Mouse (Mus musculus): ENCODE results near the gene Mlph. TPM values are rescaled to one million over a fixed set of nuclear protein-coding genes. Genes with fewer than 3 reads are reported as not detected.

Gene Mlph
- total RNA-seq, 1 experiment: 0.36 TPM

DNA sequence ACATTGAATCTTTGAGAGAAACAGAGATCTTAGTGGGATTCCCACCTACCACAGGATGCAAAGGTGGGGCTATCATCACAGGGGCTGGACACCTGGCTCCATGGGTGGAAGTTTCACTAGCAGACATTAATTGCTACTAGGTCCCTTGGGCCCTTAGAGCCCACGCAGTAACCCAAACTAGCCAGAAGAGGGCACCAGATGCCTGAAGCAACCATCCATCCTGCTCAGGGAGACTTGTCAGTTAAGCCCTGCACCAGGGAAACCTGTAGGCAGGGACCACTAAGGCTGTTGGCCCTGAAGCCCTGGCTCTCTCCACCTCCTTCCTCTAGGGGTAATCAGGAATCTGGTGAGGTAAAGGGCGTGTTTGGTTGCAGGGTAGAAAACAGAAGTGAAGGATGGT lies 8.5 kb upstream of the Mlph start:
- Histone ChIP-seq H3K4me1 (ENCODE audit: control insufficient read depth in 2 of 2, insufficient read depth in 2 of 2, low read length in 2 of 2, poor library complexity in 1 of 2) (peaks cover 0 to 3% of the 10 kb centered on the region in 2 experiments; a peak in 1 of 4 replicates), H3K4me3 (ENCODE audit: insufficient read depth in 1 of 2, low read depth in 1 of 2, low read length in 2 of 2, poor library complexity in 1 of 2, severe bottlenecking in 1 of 2) (no peak overlapping the region), H3K9ac (ENCODE audit: insufficient read depth, low read depth, low read length, poor library complexity, severe bottlenecking) (no peak overlapping the region), H3K9me3 (ENCODE audit: control insufficient read depth, insufficient read depth, low read depth, low read length) (no peaks in the 10 kb centered on the region), H3K36me3 (ENCODE audit: control insufficient read depth, insufficient read depth, low read length, poor library complexity, severe bottlenecking) (no peaks in the 10 kb centered on the region), H3K27ac (ENCODE audit: insufficient read depth, low read depth, low read length, poor library complexity, severe bottlenecking) (no peak overlapping the region)
- TF ChIP-seq ZC3H11A (IDR thresholded peaks at IDR 0.05; ENCODE audit: borderline replicate concordance, low read depth, low read length): peak; percentile 68; the same call in 1 of the 2 replicates
- TF ChIP-seq HCFC1 (IDR thresholded peaks at IDR 0.05; ENCODE audit: borderline replicate concordance, insufficient read depth, low read length): no peak
- TF ChIP-seq MAFK (IDR thresholded peaks at IDR 0.05; ENCODE audit: insufficient read depth, low read depth, low read length): no peak
- no peak for TF ChIP-seq CHD2 (IDR thresholded peaks at IDR 0.05; ENCODE audit: low read depth, low read length)
- TF ChIP-seq ZNF384 (IDR thresholded peaks at IDR 0.05; ENCODE audit: low read depth, low read length): no peak
- peak; percentile 45 for DNase-seq (ENCODE audit: low read depth, low spot score)
- in situ Hi-C loops (cut with MboI; ENCODE audit: low sequenced_read_pairs in 2 of 2, unreplicated experiment in 2 of 2): no loop called here

DNA sequence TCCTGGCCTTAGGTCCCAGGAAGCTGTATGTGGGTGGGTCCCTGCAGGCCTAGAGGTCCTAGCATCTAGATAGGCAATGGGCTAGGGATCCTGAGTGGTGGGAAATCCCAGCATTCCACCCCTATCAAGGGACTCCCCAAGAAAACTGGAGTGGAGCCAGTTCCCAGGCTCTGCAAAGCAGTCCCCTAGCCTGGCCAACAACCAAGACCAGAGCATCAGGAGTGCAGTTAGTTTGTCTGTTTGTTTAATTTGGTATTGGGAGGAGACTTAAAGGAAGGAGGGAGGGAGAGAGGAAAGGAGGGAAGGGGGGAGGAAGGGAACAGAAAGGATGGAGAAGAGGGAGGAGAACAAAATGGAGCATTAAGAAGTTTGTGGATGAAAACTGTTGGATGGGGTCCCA lies 5.7 kb upstream of the Mlph start:
- in situ Hi-C loops (cut with MboI; ENCODE audit: low sequenced_read_pairs in 2 of 2, unreplicated experiment in 2 of 2): no loop called here
- H3K9me3 ChIP-seq (ENCODE audit: control insufficient read depth, insufficient read depth, low read depth, low read length): no peaks in the 10 kb centered on the region

DNA sequence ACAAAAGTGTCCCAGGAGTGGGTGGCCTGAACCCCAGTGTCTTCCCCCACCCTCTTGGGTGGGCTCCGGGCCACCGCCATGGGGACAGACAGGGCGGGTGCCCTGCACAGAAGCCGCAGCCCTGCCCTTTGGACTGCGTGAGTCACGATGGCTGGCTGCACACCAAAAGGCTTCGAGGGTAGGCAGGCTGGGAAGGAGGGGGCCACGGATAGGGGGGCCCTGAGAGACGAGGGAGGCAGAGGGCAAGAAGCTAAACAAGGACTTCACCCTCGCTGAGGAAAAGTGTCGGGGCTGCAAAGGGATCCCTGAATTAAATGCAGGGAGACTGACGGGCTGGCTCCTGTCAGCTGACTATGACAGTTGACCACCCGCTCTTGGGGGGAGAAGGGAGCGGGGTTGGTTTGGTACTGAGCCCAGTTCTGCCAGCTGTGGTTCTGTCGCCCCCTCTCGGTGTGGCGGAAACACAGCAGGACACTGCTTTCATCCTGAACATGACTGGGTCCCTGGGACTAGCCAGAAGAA lies 5.2 kb upstream of the Mlph start:
- Histone ChIP-seq H3K4me3 (ENCODE audit: insufficient read depth in 1 of 2, low read depth in 1 of 2, low read length in 2 of 2, poor library complexity in 1 of 2, severe bottlenecking in 1 of 2) (no peak overlapping the region), H3K27ac (ENCODE audit: insufficient read depth, low read depth, low read length, poor library complexity, severe bottlenecking) (no peak overlapping the region), H3K9ac (ENCODE audit: insufficient read depth, low read depth, low read length, poor library complexity, severe bottlenecking) (no peak overlapping the region), H3K4me1 (ENCODE audit: control insufficient read depth in 2 of 2, insufficient read depth in 2 of 2, low read length in 2 of 2, poor library complexity in 1 of 2) (no peaks in the 10 kb centered on the region), H3K36me3 (ENCODE audit: control insufficient read depth, insufficient read depth, low read length, poor library complexity, severe bottlenecking) (no peaks in the 10 kb centered on the region), H3K9me3 (ENCODE audit: control insufficient read depth, insufficient read depth, low read depth, low read length) (no peaks in the 10 kb centered on the region)
- DNase-seq (ENCODE audit: low read depth, low spot score): no peak
- TF ChIP-seq ZNF384 (IDR thresholded peaks at IDR 0.05; ENCODE audit: low read depth, low read length) (no peak), CHD2 (IDR thresholded peaks at IDR 0.05; ENCODE audit: low read depth, low read length) (no peak), HCFC1 (IDR thresholded peaks at IDR 0.05; ENCODE audit: borderline replicate concordance, insufficient read depth, low read length) (no peak), MAFK (IDR thresholded peaks at IDR 0.05; ENCODE audit: insufficient read depth, low read depth, low read length) (no peak), ZC3H11A (IDR thresholded peaks at IDR 0.05; ENCODE audit: borderline replicate concordance, low read depth, low read length) (no peak)
- in situ Hi-C loops (cut with MboI; ENCODE audit: low sequenced_read_pairs in 2 of 2, unreplicated experiment in 2 of 2): no loop called here

More for the DNA sequence above, 5.7 kb upstream of the Mlph start:
- Histone ChIP-seq H3K27ac (ENCODE audit: insufficient read depth, low read depth, low read length, poor library complexity, severe bottlenecking) (no peak overlapping the region), H3K36me3 (ENCODE audit: control insufficient read depth, insufficient read depth, low read length, poor library complexity, severe bottlenecking) (no peaks in the 10 kb centered on the region), H3K4me1 (ENCODE audit: control insufficient read depth in 2 of 2, insufficient read depth in 2 of 2, low read length in 2 of 2, poor library complexity in 1 of 2) (no peaks in the 10 kb centered on the region), H3K4me3 (ENCODE audit: insufficient read depth in 1 of 2, low read depth in 1 of 2, low read length in 2 of 2, poor library complexity in 1 of 2, severe bottlenecking in 1 of 2) (no peak overlapping the region), H3K9ac (ENCODE audit: insufficient read depth, low read depth, low read length, poor library complexity, severe bottlenecking) (no peak overlapping the region)
- no peak for DNase-seq (ENCODE audit: low read depth, low spot score)
- TF ChIP-seq ZC3H11A (IDR thresholded peaks at IDR 0.05; ENCODE audit: borderline replicate concordance, low read depth, low read length) (no peak), CHD2 (IDR thresholded peaks at IDR 0.05; ENCODE audit: low read depth, low read length) (no peak), HCFC1 (IDR thresholded peaks at IDR 0.05; ENCODE audit: borderline replicate concordance, insufficient read depth, low read length) (no peak)

DNA sequence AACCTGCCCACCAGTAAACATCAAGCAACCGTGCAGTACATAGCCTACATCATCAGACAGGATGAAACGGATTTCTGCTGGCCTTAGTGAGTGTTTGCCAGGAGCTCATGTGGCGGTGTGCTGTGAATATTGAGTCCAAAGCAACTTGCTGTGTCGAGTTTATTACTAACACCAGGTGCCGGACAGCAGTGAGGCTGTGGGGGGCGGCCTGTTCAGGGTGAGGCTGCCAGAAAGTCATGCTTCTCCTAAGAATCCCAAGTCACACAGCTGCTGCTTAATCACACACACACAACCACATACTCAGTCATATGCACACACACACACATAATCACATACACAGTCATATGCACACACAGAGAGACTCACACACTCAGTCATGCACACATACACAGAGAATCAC lies 1.7 kb upstream of the Mlph start:
- H3K36me3 ChIP-seq (ENCODE audit: control insufficient read depth, insufficient read depth, low read length, poor library complexity, severe bottlenecking): no peaks in the 10 kb centered on the region
- H3K9me3 ChIP-seq (ENCODE audit: control insufficient read depth, insufficient read depth, low read depth, low read length): no peaks in the 10 kb centered on the region
- TF ChIP-seq ZNF384 (IDR thresholded peaks at IDR 0.05; ENCODE audit: low read depth, low read length): no peak
- no peak for TF ChIP-seq ZC3H11A (IDR thresholded peaks at IDR 0.05; ENCODE audit: borderline replicate concordance, low read depth, low read length)
- TF ChIP-seq MAFK (IDR thresholded peaks at IDR 0.05; ENCODE audit: insufficient read depth, low read depth, low read length): no peak
- TF ChIP-seq HCFC1 (IDR thresholded peaks at IDR 0.05; ENCODE audit: borderline replicate concordance, insufficient read depth, low read length): no peak
- TF ChIP-seq CHD2 (IDR thresholded peaks at IDR 0.05; ENCODE audit: low read depth, low read length): no peak
- H3K27ac ChIP-seq (ENCODE audit: insufficient read depth, low read depth, low read length, poor library complexity, severe bottlenecking): no peak overlapping the region
- DNase-seq (ENCODE audit: low read depth, low spot score): no peak
- in situ Hi-C loops (cut with MboI; ENCODE audit: low sequenced_read_pairs in 2 of 2, unreplicated experiment in 2 of 2): no loop called here
- no peak overlapping the region for H3K4me3 ChIP-seq (ENCODE audit: insufficient read depth in 1 of 2, low read depth in 1 of 2, low read length in 2 of 2, poor library complexity in 1 of 2, severe bottlenecking in 1 of 2)
- no peak overlapping the region for H3K9ac ChIP-seq (ENCODE audit: insufficient read depth, low read depth, low read length, poor library complexity, severe bottlenecking)
- no peaks in the 10 kb centered on the region for H3K4me1 ChIP-seq (ENCODE audit: control insufficient read depth in 2 of 2, insufficient read depth in 2 of 2, low read length in 2 of 2, poor library complexity in 1 of 2)

GRCm38 (mm10) chr1:90917509-90917908 lies 2.6 kb downstream of the Mlph start:
- H3K9me3 ChIP-seq (ENCODE audit: control insufficient read depth, insufficient read depth, low read depth, low read length): no peaks in the 10 kb centered on the region
- no peak overlapping the region for H3K9ac ChIP-seq (ENCODE audit: insufficient read depth, low read depth, low read length, poor library complexity, severe bottlenecking)
- in situ Hi-C loops (cut with MboI; ENCODE audit: low sequenced_read_pairs in 2 of 2, unreplicated experiment in 2 of 2): no loop called here
- DNase-seq (ENCODE audit: low read depth, low spot score): no peak
- H3K36me3 ChIP-seq (ENCODE audit: control insufficient read depth, insufficient read depth, low read length, poor library complexity, severe bottlenecking): no peaks in the 10 kb centered on the region
- no peak overlapping the region for H3K27ac ChIP-seq (ENCODE audit: insufficient read depth, low read depth, low read length, poor library complexity, severe bottlenecking)
- no peak overlapping the region for H3K4me3 ChIP-seq (ENCODE audit: insufficient read depth in 1 of 2, low read depth in 1 of 2, low read length in 2 of 2, poor library complexity in 1 of 2, severe bottlenecking in 1 of 2)
- no peaks in the 10 kb centered on the region for H3K4me1 ChIP-seq (ENCODE audit: control insufficient read depth in 2 of 2, insufficient read depth in 2 of 2, low read length in 2 of 2, poor library complexity in 1 of 2)
- TF ChIP-seq CHD2 (IDR thresholded peaks at IDR 0.05; ENCODE audit: low read depth, low read length) (no peak), ZNF384 (IDR thresholded peaks at IDR 0.05; ENCODE audit: low read depth, low read length) (no peak), MAFK (IDR thresholded peaks at IDR 0.05; ENCODE audit: insufficient read depth, low read depth, low read length) (no peak), HCFC1 (IDR thresholded peaks at IDR 0.05; ENCODE audit: borderline replicate concordance, insufficient read depth, low read length) (no peak), ZC3H11A (IDR thresholded peaks at IDR 0.05; ENCODE audit: borderline replicate concordance, low read depth, low read length) (no peak)
